Mouse (Mus musculus) lung, adult 2 months (tissue): ENCODE results near the gene 1700016K19Rik. TPM values are rescaled to one million over a fixed set of nuclear protein-coding genes. Genes with fewer than 3 reads are reported as not detected.

Experiments
- DNase-seq: peaks from one replicate; pipeline ENCODE4 v3.0.0; 2022
- H3K4me1 ChIP-seq: fragments of 200-500 bp; 2 replicates; pipeline ENCODE4 v1.6.1; 2011; ENCODE audit warnings: low read length; ENCODE audit not compliant: control insufficient read depth, insufficient read depth
- H3K4me3 ChIP-seq: fragments of 200-500 bp; replicated peaks from 2 replicates; pipeline ENCODE3; 2011; ENCODE audit warnings: low read depth, mild to moderate bottlenecking, control low read depth, low read length; ENCODE audit errors: extremely low read depth
- CTCF ChIP-seq: fragments of 200-500 bp; IDR thresholded peaks from 2 replicates; pipeline ENCODE4 v1.5.1; 2011; ENCODE audit warnings: mild to moderate bottlenecking, low read length, control low read depth; ENCODE audit not compliant: insufficient read depth
- POLR2A ChIP-seq: fragments of 200-500 bp; IDR thresholded peaks from 2 replicates; pipeline ENCODE4 v1.6.1; 2011; ENCODE audit warnings: low read depth, mild to moderate bottlenecking, control low read depth, low read length, borderline replicate concordance; ENCODE audit errors: extremely low read depth
- WGBS: fragments of 180-500 bp; shearing (Covaris S2); methylation state at CpG from one replicate; pipeline ENCODE4 v1.1.7; 2018; 5-methylcytosine and 5-hydroxymethylcytosine counted together
- polyA plus RNA-seq: library from polyadenylated mRNA; depleted of rRNA; stranded (reverse); fragments of >200 nt; gene quantifications from 2 replicates; pipeline ENCODE4 v1.2.3, GENCODE M21; 2012; rRNA removed

1700016K19Rik gene
- 13.6 and 14.8 TPM in 2 replicates for polyA plus RNA-seq

- peak; percentile 71 for DNase-seq
- Histone ChIP-seq H3K4me1 (no peaks in the 10 kb centered on the region; the same call in 1 of the 2 replicates), H3K4me3 (peak within 1 kb of the TSS; percentile 59)
- no peak for TF ChIP-seq POLR2A
- TF ChIP-seq CTCF, result peak; percentile 62
- WGBS, result 11% methylated on average over 36 of the region's 36 CpGs
Observed at GRCm38 (mm10) chr11:75999440-76000155, at the start of gene 1700016K19Rik. Gene 1700016K19Rik, plus strand, starts transcription at chr11:75999912.

- Histone ChIP-seq H3K4me3 (no peak overlapping the region), H3K4me1 (no peaks in the 10 kb centered on the region)
- WGBS, result 84% methylated on average over 3 of the region's 3 CpGs
- TF ChIP-seq CTCF (no peak), POLR2A (no peak)
- no peak for DNase-seq
Observed at GRCm38 (mm10) chr11:75950459-75950858, 49.3 kb upstream of the 1700016K19Rik start.

GRCm38 (mm10) chr11:75951895-75952294, 47.8 kb upstream of the 1700016K19Rik start:
- H3K4me3 ChIP-seq, result no peak overlapping the region
- no peak for DNase-seq
- no peak for TF ChIP-seq CTCF
- no peak for TF ChIP-seq POLR2A
- no peaks in the 10 kb centered on the region for H3K4me1 ChIP-seq
- WGBS, result 78% methylated on average over 5 of the region's 5 CpGs

- no peak for DNase-seq
- Histone ChIP-seq H3K4me3 (no peak overlapping the region), H3K4me1 (no peaks in the 10 kb centered on the region)
- TF ChIP-seq CTCF (no peak), POLR2A (no peak)
- WGBS, result 88% methylated on average over 9 of the region's 9 CpGs
Observed at GRCm38 (mm10) chr11:75954896-75955295, 44.8 kb upstream of the 1700016K19Rik start.

- 72% methylated on average over 8 of the region's 8 CpGs for WGBS
- Histone ChIP-seq H3K4me1 (no peaks in the 10 kb centered on the region), H3K4me3 (no peak overlapping the region)
- DNase-seq, result no peak
- TF ChIP-seq CTCF, result no peak
- no peak for TF ChIP-seq POLR2A
Observed at GRCm38 (mm10) chr11:75956651-75957050, 43.1 kb upstream of the 1700016K19Rik start.

- no peak overlapping the region for H3K4me3 ChIP-seq
- 91% methylated on average over 17 of the region's 17 CpGs for WGBS
- no peak for DNase-seq
- no peaks in the 10 kb centered on the region for H3K4me1 ChIP-seq
- TF ChIP-seq CTCF (no peak), POLR2A (no peak)
Observed at GRCm38 (mm10) chr11:75957124-75957832, 42.4 kb upstream of the 1700016K19Rik start.

- Histone ChIP-seq H3K4me1 (peaks cover 6% of the 10 kb centered on the region), H3K4me3 (no peak overlapping the region)
- TF ChIP-seq CTCF (no peak), POLR2A (no peak)
- WGBS, result 76% methylated on average over 7 of the region's 7 CpGs
- no peak for DNase-seq
Observed at GRCm38 (mm10) chr11:75961782-75962181, 37.9 kb upstream of the 1700016K19Rik start.

- TF ChIP-seq POLR2A (no peak), CTCF (no peak)
- 69% methylated on average over 11 of the region's 11 CpGs for WGBS
- H3K4me1 ChIP-seq, result peaks cover 6% of the 10 kb centered on the region
- DNase-seq, result no peak
- no peak overlapping the region for H3K4me3 ChIP-seq
Observed at GRCm38 (mm10) chr11:75963730-75964475, 35.8 kb upstream of the 1700016K19Rik start.

GRCm38 (mm10) chr11:75964476-75964730, 35.3 kb upstream of the 1700016K19Rik start:
- Histone ChIP-seq H3K4me1 (peaks cover 6% of the 10 kb centered on the region), H3K4me3 (no peak overlapping the region)
- 85% methylated on average over 4 of the region's 4 CpGs for WGBS
- TF ChIP-seq CTCF, result no peak
- TF ChIP-seq POLR2A, result no peak
- DNase-seq, result no peak
